Mouse (Mus musculus) ES-Bruce4 (cell line): ENCODE measurements around the gene Apopt1. TPM values are rescaled to one million over a fixed set of nuclear protein-coding genes. Genes with fewer than 3 reads are reported as not detected.

Source experiments
- H3K27ac ChIP-seq: 2 replicates; pipeline ENCODE4 v1.5.1; 2012; ENCODE audit warnings: low read length, inconsistent platforms; ENCODE audit not compliant: insufficient read depth
- H3K27me3 ChIP-seq: 2 replicates; pipeline ENCODE4 v1.6.1; 2012; ENCODE audit warnings: mild to moderate bottlenecking, low read length, inconsistent platforms; ENCODE audit not compliant: control insufficient read depth, poor library complexity, insufficient read depth, severe bottlenecking
- H3K36me3 ChIP-seq: 2 replicates; pipeline ENCODE4 v1.6.1; 2012; ENCODE audit warnings: inconsistent platforms, mild to moderate bottlenecking, low read length, moderate library complexity; ENCODE audit not compliant: control insufficient read depth, poor library complexity, insufficient read depth, severe bottlenecking
- H3K4me1 ChIP-seq: one replicate; pipeline ENCODE4 v1.8.1; 2011; ENCODE audit warnings: low read length; ENCODE audit not compliant: control insufficient read depth, insufficient read depth
- H3K4me3 ChIP-seq: 2 replicates; pipeline ENCODE4 v1.5.1; 2011; ENCODE audit warnings: low read depth, mild to moderate bottlenecking, low read length
- H3K9ac ChIP-seq: 2 replicates; pipeline ENCODE4 v1.6.1; 2012; ENCODE audit warnings: low read depth, mild to moderate bottlenecking, inconsistent platforms; ENCODE audit not compliant: poor library complexity, severe bottlenecking
- H3K9me3 ChIP-seq: replicated peaks from 2 replicates; pipeline ENCODE4 v1.6.1; 2012; ENCODE audit warnings: mild to moderate bottlenecking, low read length, inconsistent platforms; ENCODE audit not compliant: control insufficient read depth, poor library complexity, insufficient read depth, severe bottlenecking
- CTCF ChIP-seq: IDR thresholded peaks from one replicate; pipeline ENCODE4 v1.8.1; 2011; ENCODE audit warnings: low read depth, low read length
- EP300 ChIP-seq: IDR thresholded peaks from 2 replicates; pipeline ENCODE4 v1.6.1; 2011; ENCODE audit warnings: low read depth, low read length; ENCODE audit not compliant: insufficient read depth
- POLR2A ChIP-seq: IDR thresholded peaks from one replicate; pipeline ENCODE4 v1.8.1; 2011; ENCODE audit warnings: low read length; ENCODE audit not compliant: insufficient read depth
- polyA plus RNA-seq: library from polyadenylated mRNA; stranded (reverse); fragments of >200 nt; gene quantifications from 2 replicates; pipeline ENCODE4 v1.2.4, GENCODE M21; 2011; ENCODE audit warnings: low read depth; ENCODE audit not compliant: missing spikeins, insufficient read depth, insufficient read length

The Apopt1 gene
- polyA plus RNA-seq, 1 experiment, result 49.4 TPM

GRCm38 (mm10) chr12:111672176-111672575 is 40.9 kb upstream of the Apopt1 start, which contains the start of gene Ckb:
Ckb (minus strand) TSS chr12:111672338.
- Histone ChIP-seq H3K27ac (no peak within 1 kb of the TSS), H3K27me3 (no peaks in the 10 kb centered on the region), H3K36me3 (no peaks in the 10 kb centered on the region), H3K4me1 (peaks cover 4% of the 10 kb centered on the region), H3K4me3 (peak within 1 kb of the TSS; percentile 68), H3K9me3 (no peaks in the 10 kb centered on the region), H3K9ac (peak within 1 kb of the TSS; percentile 64)
- TF ChIP-seq EP300 (0 out of 2 replicates have a peak, but pooled peaks have one; percentile 33), CTCF (no peak), POLR2A (peak; percentile 91)

GRCm38 (mm10) chr12:111672581-111672980 is 40.5 kb upstream of the Apopt1 start:
- H3K9ac ChIP-seq, result no peak overlapping the region

GRCm38 (mm10) chr12:111674850-111675486 is 38.1 kb upstream of the Apopt1 start:
- Histone ChIP-seq H3K27me3 (no peaks in the 10 kb centered on the region), H3K4me1 (peaks cover 4% of the 10 kb centered on the region), H3K9me3 (no peaks in the 10 kb centered on the region), H3K27ac (no peak overlapping the region), H3K4me3 (no peak overlapping the region), H3K9ac (no peak overlapping the region), H3K36me3 (no peaks in the 10 kb centered on the region)
- no peak for TF ChIP-seq EP300
- no peak for TF ChIP-seq CTCF
- TF ChIP-seq POLR2A, result no peak

More at GRCm38 (mm10) chr12:111672581-111672980, 40.5 kb upstream of the Apopt1 start:
- Histone ChIP-seq H3K27me3 (no peaks in the 10 kb centered on the region), H3K36me3 (no peaks in the 10 kb centered on the region), H3K9me3 (no peaks in the 10 kb centered on the region), H3K4me1 (peaks cover 6% of the 10 kb centered on the region), H3K27ac (no peak overlapping the region), H3K4me3 (peak overlapping the region; percentile 54)
- TF ChIP-seq EP300 (no peak), CTCF (no peak), POLR2A (no peak)

GRCm38 (mm10) chr12:111675797-111676580 is 37.1 kb upstream of the Apopt1 start:
- H3K36me3 ChIP-seq, result no peaks in the 10 kb centered on the region
- H3K9me3 ChIP-seq, result no peaks in the 10 kb centered on the region
- H3K27ac ChIP-seq, result no peak overlapping the region
- no peak overlapping the region for H3K9ac ChIP-seq
- H3K4me3 ChIP-seq, result no peak overlapping the region
- TF ChIP-seq CTCF, result no peak
- TF ChIP-seq EP300, result no peak
- no peak for TF ChIP-seq POLR2A
- peaks cover 4% of the 10 kb centered on the region for H3K4me1 ChIP-seq
- no peaks in the 10 kb centered on the region for H3K27me3 ChIP-seq

- Histone ChIP-seq H3K9me3 (no peaks in the 10 kb centered on the region), H3K27ac (peak overlapping the region; percentile 51), H3K4me3 (peak overlapping the region; percentile 90), H3K36me3 (no peaks in the 10 kb centered on the region), H3K9ac (peak overlapping the region; percentile 64), H3K4me1 (peaks cover 4% of the 10 kb centered on the region), H3K27me3 (no peaks in the 10 kb centered on the region)
- TF ChIP-seq EP300 (no peak), CTCF (no peak), POLR2A (no peak)
These were observed 35.6 kb upstream of the Apopt1 start for GRCm38 (mm10) chr12:111677421-111677820.
